Mouse (Mus musculus): Measurements from ENCODE around the gene Mrps33. TPM values are rescaled to one million over a fixed set of nuclear protein-coding genes. Genes with fewer than 3 reads are reported as not detected.

The Mrps33 gene
- polyA plus RNA-seq, 1 experiment from 2014 or later = 232 TPM

- DNase-seq (ENCODE audit: low spot score) = no peak
- no peaks in the 10 kb centered on the region for H3K27me3 ChIP-seq (ENCODE audit: low read depth, poor library complexity, severe bottlenecking)
- H3K36me3 ChIP-seq = no peaks in the 10 kb centered on the region
- H3K4me3 ChIP-seq = no peak overlapping the region
- no peaks in the 10 kb centered on the region for H3K4me1 ChIP-seq
- WGBS = 98% methylated on average over 2 of the region's 2 CpGs
- no peaks in the 10 kb centered on the region for H3K9me3 ChIP-seq (replicated peaks)
- no peak overlapping the region for H3K27ac ChIP-seq (replicated peaks)
These were observed 53.6 kb downstream of the Mrps33 start for GRCm38 (mm10) chr6:39757229-39757628.

Other genes starting within 250 kb of the Mrps33 start
- gene Adck2, start 237.1 kb downstream of the Mrps33 start, polyA plus RNA-seq (2016; fragmentation: Nextera tagmentation; extraction: Ambion mirVana) = 26.6 and 28.4 TPM in 2 replicates
- gene Gm42420, start 225.2 kb downstream of the Mrps33 start, polyA plus RNA-seq (2016; fragmentation: Nextera tagmentation; extraction: Ambion mirVana) = 0.57 and 1.3 TPM in 2 replicates
- 282 and 288 TPM in 2 replicates for gene Ndufb2, start 218.4 kb downstream of the Mrps33 start, polyA plus RNA-seq (2016; fragmentation: Nextera tagmentation; extraction: Ambion mirVana)
- gene Braf, start 85.5 kb downstream of the Mrps33 start, polyA plus RNA-seq (2016; fragmentation: Nextera tagmentation; extraction: Ambion mirVana) = 17.9 and 19.0 TPM in 2 replicates
- 1.8 and 4.1 TPM in 2 replicates for gene Tmem178b, start 62.3 kb upstream of the Mrps33 start, polyA plus RNA-seq (2016; fragmentation: Nextera tagmentation; extraction: Ambion mirVana)

All from midbrain, embryonic 10.5 days (tissue).